Mouse (Mus musculus) heart, postnatal 10 days (tissue): ENCODE results near the gene Plekha6. TPM values are rescaled to one million over a fixed set of nuclear protein-coding genes. Genes with fewer than 3 reads are reported as not detected.

Source experiments
- DNase-seq, 2 experiments: peaks; one replicate each; pipeline ENCODE4 v3.0.0; 2021
- intact Hi-C: fragments of 180-260 bp; cut with DNase I; formaldehyde crosslinking; loops from one replicate; pipeline ENCODE4 v1.15.1; 2025
- total RNA-seq, 2 experiments: library from RNA; stranded (reverse); gene quantifications; 2 replicates each; pipeline ENCODE4 v1.2.3; 2021

Plekha6 gene
- total RNA-seq, 2 experiments from 2014 or later: 58.1 to 68.9 TPM

DNA sequence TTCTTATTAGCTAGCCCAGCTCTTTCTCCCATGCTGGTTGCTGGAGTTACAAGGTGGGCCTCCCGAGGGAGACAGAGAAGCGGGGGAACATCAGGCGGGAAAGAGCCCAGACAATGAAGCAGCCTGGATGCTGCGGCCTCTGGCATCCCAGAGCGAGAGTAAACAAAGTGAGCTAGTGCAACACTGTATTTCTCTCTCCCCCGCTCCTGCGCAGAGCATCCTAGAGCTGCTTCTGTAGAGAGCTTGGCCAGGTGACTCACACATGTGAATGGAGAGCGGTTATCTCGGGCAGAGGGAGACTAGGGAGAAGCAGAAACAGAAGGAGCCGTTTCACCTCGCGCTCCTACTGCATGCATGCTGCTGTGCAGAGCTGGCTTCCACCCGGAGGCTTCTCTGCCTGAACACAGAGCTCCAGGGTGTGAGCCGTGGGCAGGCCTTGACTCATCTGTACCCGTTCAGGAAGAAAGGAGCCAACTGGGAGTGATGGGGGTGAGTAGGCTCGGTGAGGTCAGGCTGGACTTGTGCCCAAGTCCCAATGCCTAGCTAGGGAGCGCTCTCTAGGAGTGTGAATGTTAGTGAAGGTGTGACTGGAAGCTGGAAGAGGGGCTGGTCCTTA, 46.0 kb downstream of the Plekha6 start:
- intact Hi-C loops: loop anchor here (2.0 kb wide), 1 partner anchor 21 kb away; no protein-coding TSS in a partner anchor
- DNase-seq: peak; percentile 43 to 48

DNA sequence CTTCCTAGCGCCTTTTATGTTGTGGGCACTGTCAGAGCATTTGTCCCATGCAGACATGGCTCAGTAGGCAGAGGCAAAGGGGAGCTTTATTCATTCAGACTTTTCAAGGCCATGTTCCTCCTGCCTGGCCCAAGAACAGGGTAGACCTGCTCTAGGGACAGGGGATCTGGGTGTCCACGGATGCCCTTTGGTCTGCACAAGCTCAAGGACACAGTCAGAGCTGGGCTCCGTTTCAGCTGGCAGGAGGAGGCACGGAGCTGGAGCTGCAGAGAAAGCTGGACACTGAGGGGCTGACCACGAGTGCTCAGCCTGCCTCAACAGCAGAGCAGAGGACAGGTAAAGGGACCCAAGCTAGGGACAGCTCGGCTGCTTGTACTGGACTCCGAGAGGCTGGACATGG, 46.8 kb downstream of the Plekha6 start:
- intact Hi-C loops: no loop called here

DNA sequence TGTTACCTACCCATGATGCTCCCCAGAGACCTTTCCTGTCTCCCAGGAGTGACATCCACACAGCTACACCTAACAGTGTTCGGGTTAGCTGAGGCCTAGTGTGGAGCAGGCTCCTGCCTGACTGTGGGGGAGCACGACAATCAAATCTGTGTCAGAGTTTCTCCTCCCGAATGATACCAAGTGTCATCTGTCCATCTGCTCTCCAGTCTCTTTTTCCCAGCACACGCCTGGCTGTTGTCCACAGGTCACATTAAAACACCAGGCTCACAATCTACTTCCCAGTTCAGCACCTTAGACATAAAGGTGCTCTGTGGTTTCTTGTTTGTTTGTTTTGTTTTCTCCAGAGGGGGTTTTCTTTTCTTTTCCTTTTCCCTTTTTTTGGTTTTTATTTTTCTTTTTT, 48.3 kb downstream of the Plekha6 start:
- intact Hi-C loops: no loop called here
- DNase-seq: no peak

More for the DNA sequence above, 46.8 kb downstream of the Plekha6 start:
- peak; percentile 79 to 84 for DNase-seq

DNA sequence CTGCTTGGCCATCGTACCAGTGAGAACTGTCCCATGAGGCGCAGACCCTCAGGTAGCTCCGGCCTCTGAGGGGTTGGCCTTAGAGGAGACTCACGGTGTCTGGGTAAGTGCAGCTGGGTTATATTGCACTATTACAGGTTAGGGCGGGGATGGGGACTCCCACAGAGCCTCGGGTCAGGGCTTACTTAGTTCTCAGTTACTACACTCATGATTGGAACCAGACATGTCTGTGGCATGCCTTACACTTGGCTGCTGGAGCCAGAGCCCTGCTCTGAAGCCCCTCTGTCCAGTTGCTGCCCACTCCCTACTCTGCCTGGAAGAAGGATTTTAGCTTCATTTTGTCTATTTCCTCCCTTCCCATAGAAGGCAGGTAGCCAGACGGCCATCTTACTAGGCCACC, 49.1 kb downstream of the Plekha6 start:
- intact Hi-C loops: no loop called here
- no peak for DNase-seq

DNA sequence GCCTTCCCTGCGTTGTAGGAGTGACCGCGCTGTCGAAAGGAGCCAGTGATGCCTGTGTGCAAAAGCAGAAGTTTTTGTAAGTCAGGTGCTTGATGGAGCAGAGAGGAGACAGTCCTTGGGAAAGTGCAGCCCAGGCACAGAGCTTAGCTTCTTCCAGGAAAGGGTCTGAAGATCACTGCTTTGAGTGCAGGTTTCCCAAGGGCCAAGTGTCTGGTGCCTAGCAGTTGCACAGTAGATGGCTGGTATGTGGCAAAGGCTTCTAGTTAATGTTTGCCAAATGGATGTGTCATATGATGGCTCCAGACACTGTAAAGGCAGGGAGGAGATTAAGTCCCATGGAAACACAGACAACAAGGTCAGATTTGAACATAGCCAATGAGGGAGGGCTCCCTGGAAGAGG, 49.9 kb downstream of the Plekha6 start:
- intact Hi-C loops: no loop called here
- DNase-seq: no peak

DNA sequence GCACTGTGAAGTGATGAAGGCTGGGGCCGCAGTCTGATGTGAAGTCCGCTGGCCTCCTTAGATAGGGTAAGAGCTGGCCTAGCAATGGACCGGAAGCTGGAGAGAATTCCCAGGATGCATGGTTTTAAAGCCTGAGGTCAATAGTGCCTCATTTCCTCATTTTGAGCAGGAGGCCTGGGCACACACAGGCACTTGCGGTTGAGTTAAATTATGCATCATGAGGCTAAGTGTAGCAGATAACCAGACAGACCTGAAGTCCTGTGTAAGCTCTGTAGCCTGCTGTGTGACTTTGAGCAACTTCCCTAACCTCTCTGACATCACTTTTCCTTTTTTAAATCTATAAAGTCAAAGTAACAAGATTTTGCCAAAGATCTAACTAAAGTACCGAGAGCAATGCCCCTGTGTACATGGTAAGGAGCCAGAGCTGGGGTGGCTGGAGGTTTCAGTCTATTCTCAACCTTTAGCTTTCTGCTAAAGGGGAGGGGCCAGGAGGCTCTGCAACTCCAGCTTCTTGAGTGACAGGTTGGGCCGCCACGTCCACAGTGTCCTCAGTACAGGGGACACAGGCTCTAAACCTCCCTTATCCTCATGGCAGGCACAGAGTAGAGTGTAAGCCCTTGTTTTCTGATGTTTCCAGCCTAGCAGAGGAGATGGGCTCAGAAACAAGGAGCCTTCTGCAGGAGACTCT, 50.8 kb downstream of the Plekha6 start:
- no peak for DNase-seq
- intact Hi-C loops: no loop called here

DNA sequence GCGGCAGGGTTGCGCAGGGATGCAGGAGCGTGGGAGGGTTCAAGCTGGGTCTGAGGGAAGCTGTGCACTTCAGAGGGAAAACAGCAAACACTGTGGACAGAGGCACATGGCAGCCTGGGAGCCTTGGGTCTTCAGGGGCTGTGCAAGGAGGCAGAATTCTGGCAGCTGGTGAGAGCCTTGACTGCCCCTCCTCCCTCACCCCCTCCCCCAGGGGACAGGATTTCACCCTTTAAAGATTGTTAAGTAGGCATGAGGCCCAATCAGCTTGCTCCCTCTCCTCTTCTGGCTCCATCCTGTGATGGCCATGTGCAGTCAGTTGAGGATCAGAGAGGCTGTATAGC, 51.3 kb downstream of the Plekha6 start:
- intact Hi-C loops: no loop called here
- no peak for DNase-seq

DNA sequence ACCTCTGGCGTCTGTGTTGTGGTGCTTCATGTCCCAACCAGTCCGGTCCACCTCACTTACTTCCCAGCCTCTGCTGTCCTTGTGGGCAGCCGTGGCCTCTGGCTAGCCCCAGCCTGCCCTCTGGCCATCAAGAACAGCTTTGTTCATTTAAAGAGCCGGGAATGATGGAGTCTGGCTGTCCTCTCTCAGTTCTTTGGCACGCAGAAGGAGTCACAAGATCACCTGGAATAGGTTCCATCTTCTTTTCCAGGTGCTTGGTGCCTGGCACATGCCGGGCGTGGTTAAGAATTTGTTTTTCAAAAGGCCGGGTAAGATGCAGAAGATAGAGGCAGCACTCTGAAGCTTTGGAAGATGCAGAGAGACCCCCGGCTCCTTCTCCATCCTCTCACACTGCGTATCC, 51.7 kb downstream of the Plekha6 start:
- intact Hi-C loops: no loop called here
- no peak for DNase-seq

DNA sequence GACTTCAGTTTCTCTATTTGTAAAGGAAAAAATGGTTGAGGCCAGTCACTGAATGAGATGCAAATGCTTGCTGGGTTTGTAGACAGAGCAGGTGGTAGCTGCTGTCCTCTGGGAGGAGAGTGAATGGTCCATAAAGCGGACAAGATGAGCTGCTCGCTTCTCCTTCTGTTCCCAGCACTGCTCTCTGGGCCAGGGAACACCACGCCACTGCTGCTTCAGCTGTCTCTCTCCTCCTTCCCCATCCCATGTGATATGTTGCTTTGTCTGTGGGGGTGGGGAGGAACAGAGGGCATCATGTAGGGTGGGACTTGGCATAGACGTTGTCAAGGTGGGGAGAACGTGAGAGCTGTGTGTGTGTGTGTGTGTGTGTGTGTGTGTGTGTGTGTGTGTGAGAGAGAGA, 53.0 kb downstream of the Plekha6 start:
- no peak for DNase-seq
- intact Hi-C loops: no loop called here

DNA sequence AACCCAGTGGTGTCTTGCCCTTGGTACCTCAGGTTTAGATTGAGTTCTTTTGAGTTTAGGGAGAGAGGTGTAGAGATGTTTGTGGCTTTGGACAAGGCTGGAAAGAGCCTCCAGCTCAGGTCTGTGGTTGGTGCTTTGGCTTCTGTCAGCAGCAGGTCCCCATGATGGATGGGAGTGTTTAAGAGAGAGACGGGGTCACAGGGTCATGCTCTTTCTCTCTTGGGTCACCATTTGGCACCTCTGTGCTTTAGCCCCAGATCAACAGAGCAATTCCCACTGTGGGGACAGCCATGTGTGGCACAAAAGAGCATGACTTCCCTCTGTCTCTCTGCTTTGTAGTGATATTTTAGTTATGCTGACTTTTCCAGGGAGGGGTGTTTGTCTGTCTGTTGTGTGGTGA, 55.1 kb downstream of the Plekha6 start:
- DNase-seq: no peak
- intact Hi-C loops: no loop called here

DNA sequence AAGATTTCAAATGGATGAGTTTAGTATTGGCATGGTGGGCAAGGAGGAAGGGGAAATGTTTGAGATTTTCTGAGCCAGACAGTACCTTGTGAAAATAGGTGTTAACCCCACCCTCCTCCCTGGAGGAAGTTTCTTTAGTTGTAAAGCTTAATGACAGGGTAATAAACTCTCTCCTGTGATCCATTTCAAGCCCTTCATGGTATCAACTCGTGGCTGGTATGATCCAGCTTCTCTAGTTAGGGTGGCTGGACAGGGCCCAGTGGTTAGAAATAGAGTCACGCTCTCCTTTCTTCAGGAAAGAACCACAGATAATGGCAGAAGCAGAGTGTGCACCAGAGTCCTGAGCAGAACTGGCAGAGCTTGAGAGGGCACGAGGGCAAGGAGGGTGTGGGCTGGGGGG, 57.4 kb downstream of the Plekha6 start:
- no peak for DNase-seq
- intact Hi-C loops: loop anchor here (5.0 kb wide), 1 partner anchor 46 kb away; no protein-coding TSS in a partner anchor

DNA sequence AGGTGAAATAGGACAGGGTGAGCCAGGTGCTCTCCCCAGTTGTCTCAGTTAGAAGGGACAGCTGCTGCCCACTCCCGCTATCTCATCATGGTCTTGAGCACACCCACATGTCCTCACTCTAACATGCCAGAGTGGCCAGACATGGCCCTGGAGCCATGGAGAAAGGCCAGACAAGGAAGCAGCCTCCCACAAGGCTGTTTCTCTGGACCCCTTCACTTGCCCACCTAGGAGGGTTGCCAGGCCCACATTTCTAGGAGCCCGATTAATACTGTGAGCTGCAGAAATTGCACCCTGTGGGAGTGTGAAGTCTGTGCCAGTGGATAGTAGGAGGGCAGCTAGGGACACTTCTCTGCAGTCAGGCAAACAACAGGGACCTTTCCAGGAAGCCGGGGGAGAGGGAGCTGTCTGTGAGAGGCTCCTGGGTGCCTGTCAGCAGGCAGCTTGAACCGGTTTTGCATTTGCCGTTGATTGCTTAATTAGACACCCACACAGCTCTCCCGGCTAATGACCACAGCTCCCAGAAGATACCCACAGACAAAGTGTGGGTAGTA, 58.5 kb downstream of the Plekha6 start:
- intact Hi-C loops: loop anchor here (5.0 kb wide), 1 partner anchor 45 kb away; no protein-coding TSS in a partner anchor
- peak; percentile 74 to 78 for DNase-seq

DNA sequence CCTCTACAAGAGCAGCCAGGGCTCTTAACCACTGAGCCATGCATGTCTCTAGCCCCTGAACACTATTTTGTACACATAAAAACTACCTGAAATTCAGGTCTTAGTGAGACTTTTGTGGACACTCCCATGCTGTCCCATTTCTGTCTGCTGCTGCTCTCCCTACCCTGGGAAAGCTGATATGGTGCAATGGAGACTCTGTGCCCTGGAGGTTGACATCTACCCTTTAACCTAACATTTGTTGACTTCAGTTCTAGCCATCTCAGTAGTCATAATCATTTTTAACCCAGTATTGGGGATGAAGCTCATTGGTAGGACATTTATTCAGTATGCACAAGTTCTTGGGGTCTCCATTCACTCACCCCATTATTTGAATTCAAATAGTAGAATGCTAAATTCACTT, 60.7 kb downstream of the Plekha6 start:
- intact Hi-C loops: loop anchor here (2.0 to 5.0 kb wide), 2 partner anchors 43 to 44 kb away; no protein-coding TSS in a partner anchor
- no peak for DNase-seq

DNA sequence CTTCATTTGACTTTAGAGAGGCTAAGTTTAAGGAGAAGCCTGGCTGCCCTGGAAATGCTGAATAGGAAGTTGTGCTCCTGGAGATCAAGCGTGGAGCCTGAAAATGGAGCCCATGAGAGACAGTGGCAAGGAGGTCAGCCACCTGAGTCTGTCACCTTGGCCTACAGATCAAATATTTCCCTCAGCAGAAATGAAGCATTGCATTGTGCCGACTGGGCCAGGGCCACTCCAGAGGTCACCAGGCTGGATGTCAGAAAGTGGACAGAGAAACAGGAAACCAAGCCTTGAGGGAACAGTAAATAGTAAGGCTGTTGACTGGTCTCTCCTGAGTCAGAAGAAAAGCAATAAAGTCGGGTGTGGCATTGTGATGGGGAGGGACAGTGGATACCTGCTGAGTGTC, 61.1 kb downstream of the Plekha6 start:
- DNase-seq: no peak
- intact Hi-C loops: loop anchor here (2.0 kb wide), 1 partner anchor 44 kb away; no protein-coding TSS in a partner anchor

DNA sequence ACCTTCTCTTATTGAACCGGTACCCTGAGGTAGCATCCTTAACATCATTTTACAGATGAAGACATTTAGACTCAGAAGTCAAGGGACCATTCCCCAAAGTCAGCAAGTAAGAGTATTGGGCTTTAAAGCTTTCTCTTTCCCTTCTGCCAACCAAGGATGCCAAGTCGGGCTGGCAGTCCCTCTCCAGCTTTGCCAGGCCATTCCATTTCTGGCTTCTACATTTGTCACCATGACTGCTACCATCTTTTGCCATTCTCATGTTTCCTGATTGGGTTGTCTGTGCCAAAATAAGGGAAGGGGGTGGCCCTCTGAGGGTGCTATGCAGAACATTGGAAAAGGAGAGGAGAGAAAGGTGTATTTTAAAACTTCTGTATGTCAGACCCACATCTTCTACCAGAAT, 61.6 kb downstream of the Plekha6 start:
- no peak for DNase-seq
- intact Hi-C loops: loop anchor here (2.0 kb wide), 1 partner anchor 45 kb away; no protein-coding TSS in a partner anchor

DNA sequence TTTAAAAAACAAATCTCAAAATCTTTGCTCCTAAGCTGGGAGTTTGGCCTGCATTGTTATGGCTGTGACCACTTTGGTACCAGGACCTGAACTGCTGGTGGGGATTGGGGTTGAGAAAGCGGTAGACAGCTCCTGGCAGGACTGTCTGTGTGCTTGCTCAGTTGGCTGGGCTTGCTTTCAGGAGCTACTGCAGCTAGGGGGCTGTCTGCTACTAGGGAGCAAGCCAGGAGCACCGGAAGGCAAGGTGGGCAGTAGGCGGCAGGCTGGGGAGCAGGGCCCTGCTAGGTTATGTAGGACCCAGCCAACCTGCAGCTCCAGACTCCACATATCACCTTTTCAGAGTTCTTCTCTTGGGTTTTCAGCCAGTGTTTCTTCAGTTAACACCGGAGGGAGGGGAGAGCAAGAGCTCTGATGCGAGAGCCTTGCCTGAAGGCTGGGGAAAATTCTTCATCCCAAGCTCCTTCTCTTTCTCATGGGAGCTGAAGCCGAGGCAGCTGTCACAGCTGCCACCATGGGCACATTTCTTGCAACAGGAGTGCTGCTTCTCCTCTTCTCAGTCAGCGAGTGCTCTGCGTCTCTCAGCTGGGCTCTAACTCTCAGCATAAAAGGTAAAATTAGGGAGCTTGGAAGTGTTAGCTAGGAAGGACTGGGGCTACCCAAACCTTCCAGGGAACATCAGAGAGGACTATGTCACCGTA, 62.1 kb downstream of the Plekha6 start:
- intact Hi-C loops: loop anchor here (1.0 to 2.0 kb wide), 3 partner anchors 29 to 80 kb away; no protein-coding TSS in a partner anchor
- DNase-seq: peak; percentile 74 to 86

DNA sequence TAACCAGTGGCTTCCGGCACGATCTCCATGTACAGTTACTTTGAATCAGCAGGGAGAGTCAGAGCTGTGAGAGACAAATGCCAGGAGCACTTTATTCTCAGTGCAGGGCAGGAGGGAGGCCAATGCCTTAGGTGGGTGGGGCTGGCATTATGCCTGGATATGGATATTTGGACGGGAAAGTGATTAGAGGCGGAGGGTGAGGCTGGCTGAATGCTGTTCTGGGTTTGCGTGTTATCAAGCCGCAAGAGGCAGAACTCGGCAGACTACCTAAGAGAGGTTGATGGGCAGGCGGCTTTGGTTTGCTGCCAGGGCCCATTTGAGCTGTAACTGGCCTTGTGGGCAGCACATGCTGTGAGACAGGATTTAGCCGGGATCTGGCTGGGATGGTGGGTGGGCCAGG, 62.9 kb downstream of the Plekha6 start:
- peak; percentile 89 to 93 for DNase-seq
- intact Hi-C loops: loop anchor here (1.0 to 2.0 kb wide), 2 partner anchors 28 to 79 kb away; no protein-coding TSS in a partner anchor

DNA sequence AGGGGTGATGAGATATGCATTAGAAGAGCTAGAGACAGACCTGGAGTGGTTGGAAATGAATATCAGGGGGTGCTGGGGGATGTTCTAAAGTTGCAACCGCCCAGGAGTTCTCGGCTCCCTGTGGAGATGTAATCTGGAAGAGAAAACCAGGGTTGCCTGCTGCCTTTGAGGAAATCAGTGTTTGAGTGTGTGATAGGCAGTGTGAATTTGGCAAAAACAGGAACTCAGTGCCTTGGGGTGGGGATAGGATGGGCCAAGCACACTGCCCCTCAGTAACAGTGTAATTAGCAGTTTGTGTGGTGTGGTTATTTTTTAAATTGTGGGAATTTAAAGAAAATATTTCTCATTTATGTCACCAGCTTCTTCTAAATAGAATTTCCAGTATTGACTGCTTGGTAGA, 63.4 kb downstream of the Plekha6 start:
- no peak for DNase-seq
- intact Hi-C loops: loop anchor here (2.0 kb wide), 1 partner anchor 27 kb away; no protein-coding TSS in a partner anchor

DNA sequence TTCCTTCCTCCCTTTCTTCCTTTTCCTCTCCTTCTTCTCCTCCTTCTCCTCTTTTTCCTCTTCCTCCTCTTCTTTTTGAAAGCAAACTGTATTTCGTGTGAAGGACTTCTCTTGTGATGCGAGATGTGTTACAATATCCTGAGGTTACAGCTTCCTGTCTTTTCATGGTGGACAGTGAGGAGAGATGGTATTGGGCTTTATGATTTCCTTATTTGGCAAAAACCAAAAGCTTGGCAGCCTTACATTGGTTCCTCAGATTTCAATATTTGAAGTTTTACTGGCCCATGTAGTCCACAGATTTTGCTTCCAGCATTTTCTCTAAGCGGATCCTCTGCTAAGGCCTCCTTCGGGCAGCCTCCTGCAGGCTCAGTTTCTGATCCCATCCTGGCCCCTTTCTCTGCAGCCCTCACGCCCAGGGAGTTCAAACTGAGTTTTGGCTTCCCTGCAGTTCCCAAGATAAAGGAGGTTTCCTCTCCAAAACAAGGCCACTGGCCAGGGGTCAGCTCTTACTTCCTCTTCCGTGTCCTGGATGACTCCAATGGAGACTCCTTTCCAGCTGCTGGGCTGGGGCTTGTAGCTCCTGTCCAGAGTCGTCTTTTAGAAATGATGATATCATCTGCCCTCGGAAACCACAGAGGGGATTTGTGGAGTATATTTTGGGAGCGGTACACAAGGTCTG, 64.9 kb downstream of the Plekha6 start:
- intact Hi-C loops: no loop called here
- peak; percentile 69 to 76 for DNase-seq

DNA sequence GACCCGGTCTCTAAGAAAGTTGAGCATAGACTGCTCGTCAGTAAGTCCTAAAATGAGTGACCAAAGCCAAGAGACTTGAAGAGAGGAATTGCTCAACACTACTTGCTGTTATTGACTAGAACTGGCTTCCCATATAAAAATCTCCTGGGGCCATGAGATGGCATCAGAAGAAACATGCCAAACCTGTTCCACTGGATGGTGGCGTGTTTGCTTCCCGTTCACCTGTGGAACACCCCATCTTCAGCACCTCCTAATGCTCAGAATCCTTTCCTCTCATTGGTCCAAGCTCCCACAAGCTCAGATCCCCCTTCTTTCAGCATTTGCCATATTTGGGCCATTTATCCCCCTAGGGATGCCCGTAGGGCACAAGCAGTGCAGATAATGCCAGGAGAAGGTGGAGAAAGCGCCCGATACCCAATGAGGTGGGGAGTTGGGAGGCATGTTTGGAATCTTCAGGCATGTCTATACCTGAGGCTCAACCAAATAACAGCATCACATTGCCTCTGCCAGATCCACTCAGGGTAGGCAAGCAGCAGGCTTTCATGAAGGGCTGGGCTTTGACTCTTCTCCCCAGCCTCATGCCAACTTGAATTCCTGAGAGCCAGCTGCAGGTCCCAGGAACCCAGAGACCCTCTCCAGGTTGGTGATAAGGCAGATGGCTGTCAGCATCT, 67.6 kb downstream of the Plekha6 start:
- DNase-seq: no peak
- intact Hi-C loops: no loop called here
